Mouse (Mus musculus) kidney, adult 2 months (tissue): Measurements from ENCODE around the gene Atrip. TPM values are rescaled to one million over a fixed set of nuclear protein-coding genes. Genes with fewer than 3 reads are reported as not detected.
A peak's percentile ranks its signal among the peaks of the same experiment; 100 is the strongest.

Experiments used
- DNase-seq: peaks from one replicate; pipeline ENCODE4 v3.0.0; 2021
- H3K27ac ChIP-seq: fragments of 200-500 bp; 2 replicates; pipeline ENCODE4 v1.5.1; 2012; ENCODE audit warnings: low read depth, low read length, control low read depth, inconsistent platforms; ENCODE audit not compliant: insufficient read depth
- H3K27me3 ChIP-seq: fragments of 200-500 bp; replicated peaks from 2 replicates; pipeline ENCODE4 v1.6.1; 2012; ENCODE audit warnings: mild to moderate bottlenecking, moderate library complexity, low read length, inconsistent platforms; ENCODE audit not compliant: control insufficient read depth, insufficient read depth
- H3K36me3 ChIP-seq: fragments of 200-500 bp; 2 replicates; pipeline ENCODE4 v1.6.1; 2012; ENCODE audit warnings: mild to moderate bottlenecking, moderate library complexity, low read length, inconsistent platforms; ENCODE audit not compliant: control insufficient read depth, insufficient read depth
- H3K4me1 ChIP-seq: fragments of 200-500 bp; 2 replicates; pipeline ENCODE4 v1.6.1; 2011; ENCODE audit warnings: low read length; ENCODE audit not compliant: control insufficient read depth, insufficient read depth
- H3K4me3 ChIP-seq: fragments of 200-500 bp; 2 replicates; pipeline ENCODE4 v1.5.1; 2011; ENCODE audit warnings: mild to moderate bottlenecking, low read depth, low read length, control low read depth; ENCODE audit not compliant: insufficient read depth
- CTCF ChIP-seq: fragments of 200-500 bp; conservative IDR thresholded peaks from 2 replicates; pipeline ENCODE4 v1.5.1; 2011; ENCODE audit warnings: low read depth, mild to moderate bottlenecking, control low read depth, low read length, moderate library complexity, mixed read lengths; ENCODE audit not compliant: insufficient read depth, insufficient read length
- POLR2A ChIP-seq: fragments of 200-500 bp; IDR thresholded peaks from one replicate; pipeline ENCODE4 v1.6.1; 2011; ENCODE audit warnings: low read depth, low read length, control low read depth
- WGBS: fragments of 180-500 bp; shearing (Covaris S2); methylation state at CpG from one replicate; pipeline ENCODE4 v1.1.7; 2018; 5-methylcytosine and 5-hydroxymethylcytosine counted together
- polyA plus RNA-seq: library from polyadenylated mRNA; depleted of rRNA; stranded (reverse); fragments of >200 nt; gene quantifications from 2 replicates; pipeline ENCODE4 v1.2.3, GENCODE M21; 2012

Gene Atrip
- polyA plus RNA-seq, 1 experiment, result 20.2 TPM

DNA sequence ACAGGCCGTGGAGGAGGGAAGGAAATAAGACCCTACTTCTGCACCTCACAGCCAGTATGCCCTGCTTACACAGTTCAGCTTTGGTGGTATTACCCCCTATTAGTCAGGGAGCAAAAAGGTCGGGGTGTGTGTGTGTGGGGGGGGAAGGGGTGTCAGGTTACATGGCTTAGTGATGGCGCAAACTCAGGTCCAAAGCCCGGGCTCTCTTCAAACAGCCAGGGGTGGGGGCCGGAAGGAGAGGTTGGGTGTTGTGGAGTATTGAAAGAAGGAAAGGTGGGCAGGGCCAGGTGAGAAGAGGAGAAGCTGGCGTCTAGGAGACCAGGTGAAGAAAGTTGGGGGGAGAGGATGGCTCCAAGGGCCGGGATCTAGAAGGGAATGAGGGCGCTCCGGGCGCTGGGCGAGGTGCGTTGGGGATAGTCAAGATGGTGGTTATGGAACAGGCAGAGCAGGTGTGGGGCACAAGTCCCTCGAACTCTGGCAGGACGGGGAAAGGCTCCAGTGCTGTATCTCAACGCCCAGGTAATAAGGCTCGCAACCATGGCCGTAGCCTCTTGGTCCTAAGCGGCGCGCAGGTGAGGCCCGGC, 20.7 kb upstream of the Atrip start:
- WGBS, result 5% methylated on average over 21 of the region's 21 CpGs
- TF ChIP-seq POLR2A, result no peak
- TF ChIP-seq CTCF, result no peak
- Histone ChIP-seq H3K27ac (peak overlapping the region; percentile 83), H3K36me3 (no peaks in the 10 kb centered on the region), H3K4me1 (peaks cover 23% of the 10 kb centered on the region), H3K4me3 (peak overlapping the region; percentile 83), H3K27me3 (no peaks in the 10 kb centered on the region)
- peak; percentile 57 for DNase-seq

DNA sequence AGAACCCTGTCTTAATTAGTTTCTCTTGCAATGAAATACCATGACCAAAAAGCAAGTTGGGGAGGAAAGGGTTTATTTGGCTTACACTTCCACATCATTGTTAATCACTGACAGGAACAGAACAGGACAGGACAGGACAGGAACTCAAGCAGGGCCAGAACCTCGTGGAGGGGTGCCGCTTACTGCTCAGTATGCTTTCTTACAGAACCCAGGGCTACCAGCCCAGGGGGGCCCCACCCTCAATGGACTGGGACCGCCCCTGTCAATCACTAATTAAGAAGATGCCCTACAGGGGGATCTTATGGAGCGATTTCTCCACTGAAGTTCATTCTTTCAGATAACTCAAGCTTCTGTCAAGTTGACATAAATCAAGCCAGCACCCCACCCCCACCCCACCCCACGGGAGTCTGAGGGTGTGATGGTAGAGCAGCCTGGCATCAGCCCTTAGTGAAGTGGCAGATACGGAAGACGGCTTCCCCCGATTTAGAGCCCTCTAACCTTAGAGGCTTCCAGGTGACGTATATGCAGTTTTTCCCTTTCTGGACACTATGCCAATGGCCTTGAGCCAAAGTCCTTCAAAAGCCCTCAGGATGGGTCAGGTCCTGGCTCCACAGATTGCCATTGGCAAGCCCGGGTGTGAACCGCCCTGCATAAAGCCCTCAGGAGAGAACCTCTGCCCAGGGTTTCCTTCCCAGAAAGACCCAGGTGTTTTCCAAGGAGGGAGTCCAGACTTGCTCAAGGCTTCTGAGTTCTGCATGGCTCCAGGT, 20.0 kb upstream of the Atrip start:
- Histone ChIP-seq H3K36me3 (no peaks in the 10 kb centered on the region), H3K27ac (peak overlapping the region; percentile 83), H3K4me1 (peaks cover 21% of the 10 kb centered on the region), H3K27me3 (no peaks in the 10 kb centered on the region), H3K4me3 (peak overlapping the region; percentile 83; the same call in 1 of the 2 replicates)
- peak; percentile 82 for DNase-seq
- WGBS, result 12% methylated on average over 11 of the region's 11 CpGs
- TF ChIP-seq POLR2A, result no peak
- no peak for TF ChIP-seq CTCF

DNA sequence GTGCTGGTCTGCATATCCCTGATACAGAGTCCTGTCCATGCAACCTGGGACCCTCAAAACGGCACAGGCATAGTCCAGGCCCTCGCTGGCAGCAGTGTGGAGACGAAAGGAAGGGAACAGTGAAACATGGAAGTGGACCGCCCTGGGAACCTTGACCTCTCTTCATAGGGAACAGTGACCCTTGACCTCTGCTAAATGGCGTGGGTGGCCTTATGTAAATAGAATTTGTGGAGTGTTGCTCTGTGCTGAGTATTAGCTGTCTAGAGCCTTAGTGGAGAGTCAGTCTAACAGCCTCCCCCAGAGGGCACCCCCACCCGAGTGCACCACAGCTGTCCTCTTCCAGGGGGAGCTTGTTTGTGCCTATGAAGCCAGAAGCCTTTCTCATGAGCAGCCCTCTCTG, 18.9 kb upstream of the Atrip start:
- H3K4me1 ChIP-seq, result peaks cover 16% of the 10 kb centered on the region

DNA sequence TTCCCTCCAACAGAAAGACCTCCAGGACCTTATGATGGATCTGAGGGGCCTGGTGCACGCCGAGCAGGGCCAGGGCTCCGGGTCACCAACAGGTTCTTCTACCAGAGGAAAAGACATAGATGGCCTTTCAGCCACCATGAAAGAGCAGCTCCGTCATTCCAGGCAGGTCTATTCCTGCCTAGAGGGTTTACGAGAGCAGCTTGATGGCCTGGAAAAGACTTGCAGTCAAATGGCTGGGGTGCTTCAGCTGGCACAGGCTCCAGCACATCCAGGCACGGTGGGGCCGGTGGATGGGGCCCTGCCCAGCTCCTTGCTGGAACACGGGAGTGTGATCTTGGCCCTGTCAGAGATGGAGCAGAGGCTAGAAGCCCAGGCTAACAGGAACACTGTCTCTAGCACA, 17.9 kb upstream of the Atrip start:
- TF ChIP-seq POLR2A, result no peak
- no peak for TF ChIP-seq CTCF
- H3K27me3 ChIP-seq, result no peaks in the 10 kb centered on the region
- WGBS, result 81% methylated on average over 8 of the region's 8 CpGs

More for the DNA sequence above, 18.9 kb upstream of the Atrip start:
- Histone ChIP-seq H3K27ac (no peak overlapping the region), H3K36me3 (no peaks in the 10 kb centered on the region), H3K27me3 (no peaks in the 10 kb centered on the region), H3K4me3 (no peak overlapping the region)
- no peak for TF ChIP-seq POLR2A
- TF ChIP-seq CTCF, result no peak
- DNase-seq, result peak; percentile 67
- 51% methylated on average over 6 of the region's 6 CpGs for WGBS

DNA sequence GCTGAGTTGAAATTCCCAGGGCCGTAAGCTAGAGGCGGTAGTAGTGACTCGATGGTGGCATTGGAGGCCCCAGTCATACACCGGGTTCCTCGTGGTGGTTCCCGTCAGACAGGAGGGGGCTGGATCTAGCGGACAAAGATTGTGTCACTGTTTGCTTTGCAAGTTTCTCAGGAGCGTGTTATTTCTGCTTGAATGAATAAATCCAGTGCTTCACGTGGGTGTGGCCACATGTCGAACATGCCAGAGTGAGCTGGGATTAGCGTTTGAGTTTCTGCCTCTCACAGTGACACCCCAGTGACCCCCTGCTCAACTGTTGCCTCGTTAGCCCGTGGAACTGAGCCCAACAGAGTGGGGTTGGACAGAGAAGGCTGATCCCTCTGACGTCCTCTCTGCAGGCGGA, 16.5 kb upstream of the Atrip start:
- WGBS, result 52% methylated on average over 15 of the region's 15 CpGs
- H3K27ac ChIP-seq, result no peak overlapping the region
- TF ChIP-seq CTCF (no peak), POLR2A (no peak)

More for the DNA sequence above, 17.9 kb upstream of the Atrip start:
- no peak for DNase-seq
- Histone ChIP-seq H3K4me3 (no peak overlapping the region), H3K36me3 (no peaks in the 10 kb centered on the region), H3K4me1 (peaks cover 16% of the 10 kb centered on the region), H3K27ac (no peak overlapping the region)

DNA sequence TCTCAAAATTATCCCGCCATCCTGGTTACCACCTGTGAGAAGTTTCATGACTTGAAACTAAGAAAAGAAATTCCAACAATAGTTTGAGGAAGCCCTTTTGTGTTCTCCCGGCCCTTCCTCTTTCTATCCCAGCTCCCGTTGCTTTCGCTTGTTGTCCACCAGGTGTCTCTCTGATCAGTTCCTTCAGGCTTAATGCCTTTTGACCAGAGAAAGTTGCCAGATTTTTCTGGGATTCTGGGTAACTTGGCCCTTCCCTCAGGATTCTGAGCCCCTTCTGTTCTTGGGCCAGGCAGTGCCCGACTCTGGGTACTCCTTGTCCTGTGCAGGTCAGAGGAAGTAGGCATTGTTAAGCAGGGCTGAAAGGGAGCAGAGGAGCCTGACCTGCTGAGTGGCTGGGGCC, 14.1 kb upstream of the Atrip start:
- no peak overlapping the region for H3K4me3 ChIP-seq
- no peaks in the 10 kb centered on the region for H3K27me3 ChIP-seq
- TF ChIP-seq POLR2A (no peak), CTCF (peak; percentile 61)
- H3K4me1 ChIP-seq, result peaks cover 4% of the 10 kb centered on the region
- DNase-seq, result peak; percentile 52
- no peaks in the 10 kb centered on the region for H3K36me3 ChIP-seq
- 9% methylated on average over 5 of the region's 5 CpGs for WGBS
- no peak overlapping the region for H3K27ac ChIP-seq

More for the DNA sequence above, 16.5 kb upstream of the Atrip start:
- DNase-seq, result no peak
- H3K36me3 ChIP-seq, result no peaks in the 10 kb centered on the region
- no peaks in the 10 kb centered on the region for H3K27me3 ChIP-seq
- H3K4me1 ChIP-seq, result peaks cover 16% of the 10 kb centered on the region
- no peak overlapping the region for H3K4me3 ChIP-seq

DNA sequence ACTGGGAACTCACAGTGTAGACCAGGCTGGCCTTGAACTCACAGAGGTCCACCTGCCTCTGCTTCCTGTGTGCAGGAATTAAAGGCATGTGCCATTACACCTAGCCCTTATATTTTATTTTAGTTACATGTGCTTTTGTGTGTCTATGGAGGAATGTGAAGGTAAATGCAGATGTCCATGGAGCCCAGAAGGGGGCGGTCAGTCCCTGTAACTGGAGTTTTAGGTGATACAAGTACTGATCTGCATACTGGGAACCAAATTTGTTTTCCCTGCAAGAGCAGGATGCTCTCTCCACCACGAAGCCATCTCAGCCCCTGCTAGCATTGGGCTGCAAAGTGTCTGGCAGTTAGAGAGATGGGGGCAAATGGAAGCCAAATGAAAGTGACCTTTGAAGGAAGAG, 11.0 kb upstream of the Atrip start:
- H3K36me3 ChIP-seq, result no peaks in the 10 kb centered on the region
- no peak overlapping the region for H3K4me3 ChIP-seq
- H3K27me3 ChIP-seq, result no peaks in the 10 kb centered on the region
- H3K4me1 ChIP-seq, result peaks cover 4% of the 10 kb centered on the region; the same call in 1 of the 2 replicates
- no peak for DNase-seq
- no peak for TF ChIP-seq POLR2A
- peak; percentile 59 for TF ChIP-seq CTCF
- WGBS, result 18% methylated on average over 2 of the region's 2 CpGs
- H3K27ac ChIP-seq, result no peak overlapping the region
